Mouse (Mus musculus): Measurements from ENCODE around the gene Elmsan1. TPM values are rescaled to one million over a fixed set of nuclear protein-coding genes. Genes with fewer than 3 reads are reported as not detected.
A peak's percentile ranks its signal among the peaks of the same experiment; 100 is the strongest.

Elmsan1 gene
- polyA plus RNA-seq, 1 experiment from 2014 or later: 11.3 TPM

- H3K36me3 ChIP-seq (ENCODE audit: insufficient read depth): 0 out of 2 replicates have a peak, but pooled peaks cover 9% of the 10 kb centered on the region
- no peak for TF ChIP-seq CTCF (IDR thresholded peaks at IDR 0.05; ENCODE audit: low read depth)
- ATAC-seq (ENCODE audit: insufficient read depth): peak; percentile 50; the same call in 1 of the 2 replicates
Measured at GRCm38 (mm10) chr12:84187752-84188601, 30.7 kb downstream of the Elmsan1 start.

GRCm38 (mm10) chr12:84186950-84187349, 31.7 kb downstream of the Elmsan1 start:
- H3K9ac ChIP-seq: no peak overlapping the region

More at GRCm38 (mm10) chr12:84187752-84188601, 30.7 kb downstream of the Elmsan1 start:
- DNase-seq: peak; percentile 56
- WGBS: 62% methylated on average over 15 of the region's 15 CpGs
- H3K9ac ChIP-seq: peak overlapping the region; percentile 9; the same call in 1 of the 2 replicates
- H3K4me3 ChIP-seq (ENCODE audit: low read depth, low read length): no peak overlapping the region
- peak overlapping the region; percentile 25; the same call in 1 of the 2 replicates for H3K4me2 ChIP-seq
- peak overlapping the region; percentile 78 for H3K27ac ChIP-seq (ENCODE audit: low read depth)
- no peaks in the 10 kb centered on the region for H3K27me3 ChIP-seq (ENCODE audit: insufficient read depth, low read length)
- peaks cover 66% of the 10 kb centered on the region for H3K4me1 ChIP-seq (ENCODE audit: insufficient read depth)
- no peaks in the 10 kb centered on the region for H3K9me3 ChIP-seq (ENCODE audit: low read depth, low read length)

GRCm38 (mm10) chr12:84186536-84186935, 32.1 kb downstream of the Elmsan1 start:
- no peak overlapping the region for H3K4me3 ChIP-seq (ENCODE audit: low read depth, low read length)
- DNase-seq: peak; percentile 25
- no peaks in the 10 kb centered on the region for H3K27me3 ChIP-seq (ENCODE audit: insufficient read depth, low read length)
- WGBS: 77% methylated on average over 3 of the region's 3 CpGs
- H3K9ac ChIP-seq: no peak overlapping the region
- ATAC-seq (ENCODE audit: insufficient read depth): no peak
- H3K4me1 ChIP-seq (ENCODE audit: insufficient read depth): peaks cover 63% of the 10 kb centered on the region
- no peaks in the 10 kb centered on the region for H3K9me3 ChIP-seq (ENCODE audit: low read depth, low read length)
- H3K27ac ChIP-seq (ENCODE audit: low read depth): peak overlapping the region; percentile 78; the same call in 1 of the 2 replicates
- 0 out of 2 replicates have a peak, but pooled peaks cover 9% of the 10 kb centered on the region for H3K36me3 ChIP-seq (ENCODE audit: insufficient read depth)
- no peak overlapping the region for H3K4me2 ChIP-seq
- TF ChIP-seq CTCF (IDR thresholded peaks at IDR 0.05; ENCODE audit: low read depth): no peak

More at GRCm38 (mm10) chr12:84186950-84187349, 31.7 kb downstream of the Elmsan1 start:
- ATAC-seq (ENCODE audit: insufficient read depth) (no peak), DNase-seq (peak; percentile 68)
- 49% methylated on average over 5 of the region's 5 CpGs for WGBS
- Histone ChIP-seq H3K4me1 (ENCODE audit: insufficient read depth) (peaks cover 63% of the 10 kb centered on the region), H3K9me3 (ENCODE audit: low read depth, low read length) (no peaks in the 10 kb centered on the region), H3K27me3 (ENCODE audit: insufficient read depth, low read length) (no peaks in the 10 kb centered on the region), H3K4me2 (0 out of 2 replicates have a peak overlapping the region, but pooled peaks have one; percentile 6), H3K36me3 (ENCODE audit: insufficient read depth) (0 out of 2 replicates have a peak, but pooled peaks cover 9% of the 10 kb centered on the region), H3K4me3 (ENCODE audit: low read depth, low read length) (no peak overlapping the region), H3K27ac (ENCODE audit: low read depth) (peak overlapping the region; percentile 78; the same call in 1 of the 2 replicates)
- TF ChIP-seq CTCF (IDR thresholded peaks at IDR 0.05; ENCODE audit: low read depth): no peak

- Histone ChIP-seq H3K27ac (ENCODE audit: low read depth) (no peak overlapping the region), H3K9me3 (ENCODE audit: low read depth, low read length) (no peaks in the 10 kb centered on the region), H3K9ac (no peak overlapping the region), H3K4me1 (ENCODE audit: insufficient read depth) (peaks cover 64% of the 10 kb centered on the region), H3K27me3 (ENCODE audit: insufficient read depth, low read length) (no peaks in the 10 kb centered on the region), H3K4me3 (ENCODE audit: low read depth, low read length) (no peak overlapping the region), H3K4me2 (no peak overlapping the region), H3K36me3 (ENCODE audit: insufficient read depth) (0 out of 2 replicates have a peak, but pooled peaks cover 9% of the 10 kb centered on the region)
- TF ChIP-seq CTCF (IDR thresholded peaks at IDR 0.05; ENCODE audit: low read depth): no peak
- DNase-seq (no peak), ATAC-seq (ENCODE audit: insufficient read depth) (no peak)
- WGBS: 57% methylated on average over 6 of the region's 6 CpGs
Measured at GRCm38 (mm10) chr12:84185547-84185946, 33.1 kb downstream of the Elmsan1 start.

- WGBS: 75% methylated on average over 5 of the region's 5 CpGs
- DNase-seq: no peak
- H3K36me3 ChIP-seq (ENCODE audit: insufficient read depth): 0 out of 2 replicates have a peak, but pooled peaks cover 9% of the 10 kb centered on the region
Measured at GRCm38 (mm10) chr12:84184979-84185378, 33.7 kb downstream of the Elmsan1 start.

GRCm38 (mm10) chr12:84181999-84182398, 36.7 kb downstream of the Elmsan1 start:
- H3K27me3 ChIP-seq (ENCODE audit: insufficient read depth, low read length): no peaks in the 10 kb centered on the region
- WGBS: 62% methylated on average over 6 of the region's 6 CpGs
- H3K9me3 ChIP-seq (ENCODE audit: low read depth, low read length): no peaks in the 10 kb centered on the region
- no peak overlapping the region for H3K4me3 ChIP-seq (ENCODE audit: low read depth, low read length)
- peaks cover 56% of the 10 kb centered on the region for H3K4me1 ChIP-seq (ENCODE audit: insufficient read depth)
- ATAC-seq (ENCODE audit: insufficient read depth) (no peak), DNase-seq (no peak)
- peak overlapping the region; percentile 82; the same call in 1 of the 2 replicates for H3K27ac ChIP-seq (ENCODE audit: low read depth)
- H3K9ac ChIP-seq: no peak overlapping the region
- no peak overlapping the region for H3K4me2 ChIP-seq
- TF ChIP-seq CTCF (IDR thresholded peaks at IDR 0.05; ENCODE audit: low read depth): no peak
- 0 out of 2 replicates have a peak, but pooled peaks cover 9% of the 10 kb centered on the region for H3K36me3 ChIP-seq (ENCODE audit: insufficient read depth)

More at GRCm38 (mm10) chr12:84184979-84185378, 33.7 kb downstream of the Elmsan1 start:
- no peak for TF ChIP-seq CTCF (IDR thresholded peaks at IDR 0.05; ENCODE audit: low read depth)
- Histone ChIP-seq H3K4me2 (no peak overlapping the region), H3K4me3 (ENCODE audit: low read depth, low read length) (no peak overlapping the region), H3K9ac (no peak overlapping the region), H3K9me3 (ENCODE audit: low read depth, low read length) (no peaks in the 10 kb centered on the region), H3K27me3 (ENCODE audit: insufficient read depth, low read length) (no peaks in the 10 kb centered on the region), H3K4me1 (ENCODE audit: insufficient read depth) (peaks cover 63% of the 10 kb centered on the region), H3K27ac (ENCODE audit: low read depth) (no peak overlapping the region)
- no peak for ATAC-seq (ENCODE audit: insufficient read depth)

Measured in lung, embryonic 14.5 days (tissue).